Mouse (Mus musculus) embryonic facial prominence, embryonic 15.5 days (tissue): ENCODE measurements at regions not wholly inside any gene's neighbourhood (a gene's known extent, or its start where the extent isn't known, plus 50 kb on each side); places are given as distances from the start of the nearest gene placed in this dataset.

ENCODE experiments used
- ATAC-seq: fragments of 200-750 bp; cut with Nextera tagmentation; 2 replicates; pipeline ENCODE4 v1.8.0; 2017; ENCODE audit warnings: low read depth, moderate TSS enrichment; ENCODE audit not compliant: insufficient number of reproducible peaks, low FRiP score, low TSS enrichment
- H3K27ac ChIP-seq: fragments of 300-500 bp; sonication (generic); replicated peaks from 2 replicates; pipeline ENCODE4 v1.5.1; 2015; ENCODE audit warnings: mild to moderate bottlenecking, inconsistent platforms
- H3K27me3 ChIP-seq: fragments of 300-500 bp; sonication (generic); 2 replicates; pipeline ENCODE4 v1.6.1; 2015; ENCODE audit warnings: inconsistent platforms
- H3K36me3 ChIP-seq: fragments of 300-500 bp; sonication (generic); 2 replicates; pipeline ENCODE4 v1.6.1; 2015; ENCODE audit warnings: mild to moderate bottlenecking, inconsistent platforms
- H3K4me1 ChIP-seq: fragments of 300-500 bp; sonication (generic); 2 replicates; pipeline ENCODE4 v1.6.1; 2015; ENCODE audit warnings: inconsistent platforms
- H3K4me2 ChIP-seq: fragments of 300-500 bp; sonication (generic); replicated peaks from 2 replicates; pipeline ENCODE4 v1.6.1; 2015; ENCODE audit warnings: mild to moderate bottlenecking, inconsistent platforms
- H3K4me3 ChIP-seq: fragments of 300-500 bp; sonication (generic); replicated peaks from 2 replicates; pipeline ENCODE4 v1.5.1; 2015; ENCODE audit warnings: mild to moderate bottlenecking, inconsistent platforms
- H3K9ac ChIP-seq: fragments of 300-500 bp; sonication (generic); 2 replicates; pipeline ENCODE4 v1.6.1; 2015; ENCODE audit warnings: inconsistent platforms
- H3K9me3 ChIP-seq: fragments of 300-500 bp; sonication (generic); replicated peaks from 2 replicates; pipeline ENCODE4 v1.6.1; 2016; ENCODE audit warnings: inconsistent platforms
- WGBS: fragments of 180-500 bp; shearing (Covaris S2); methylation state at CpG from one replicate; pipeline ENCODE4 v1.1.7; 2015; 5-methylcytosine and 5-hydroxymethylcytosine counted together

DNA sequence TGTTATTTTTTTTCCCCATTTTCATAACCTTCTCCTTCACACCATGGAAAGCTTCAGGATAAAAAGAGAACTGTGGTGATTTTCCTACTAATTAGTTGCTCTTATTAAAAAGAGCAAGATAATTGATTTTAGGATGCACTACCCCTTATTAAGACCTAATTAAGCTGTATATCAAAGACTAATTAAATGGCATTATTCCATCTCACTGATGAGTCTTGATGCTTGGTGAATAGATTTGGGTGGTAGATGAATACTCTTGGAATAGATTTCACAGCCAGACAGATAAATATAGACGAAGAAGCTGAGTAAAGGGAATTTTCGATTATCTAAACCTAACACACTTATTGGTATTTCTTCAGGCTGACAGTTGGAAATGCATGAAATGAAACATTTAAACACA is 346.5 kb upstream of the Tenm2 start:
- no peaks in the 10 kb centered on the region for H3K9me3 ChIP-seq
- no peaks in the 10 kb centered on the region for H3K27me3 ChIP-seq
- 87% methylated on average over 2 of the region's 2 CpGs for WGBS
- no peaks in the 10 kb centered on the region for H3K4me1 ChIP-seq
- no peak overlapping the region for H3K27ac ChIP-seq
- H3K9ac ChIP-seq: no peak overlapping the region
- H3K4me2 ChIP-seq: no peak overlapping the region
- no peak for ATAC-seq
- H3K36me3 ChIP-seq: no peaks in the 10 kb centered on the region
- no peak overlapping the region for H3K4me3 ChIP-seq

- WGBS: 15% methylated on average over 2 of the region's 2 CpGs
- no peak overlapping the region for H3K4me3 ChIP-seq
- H3K36me3 ChIP-seq: no peaks in the 10 kb centered on the region
- no peak overlapping the region for H3K9ac ChIP-seq
- no peaks in the 10 kb centered on the region for H3K4me1 ChIP-seq
- no peak for ATAC-seq
- no peaks in the 10 kb centered on the region for H3K27me3 ChIP-seq
- no peaks in the 10 kb centered on the region for H3K9me3 ChIP-seq
- no peak overlapping the region for H3K4me2 ChIP-seq
- H3K27ac ChIP-seq: no peak overlapping the region
These were observed 297.9 kb upstream of the Tenm2 start for GRCm38 (mm10) chr11:37533624-37534023.

DNA sequence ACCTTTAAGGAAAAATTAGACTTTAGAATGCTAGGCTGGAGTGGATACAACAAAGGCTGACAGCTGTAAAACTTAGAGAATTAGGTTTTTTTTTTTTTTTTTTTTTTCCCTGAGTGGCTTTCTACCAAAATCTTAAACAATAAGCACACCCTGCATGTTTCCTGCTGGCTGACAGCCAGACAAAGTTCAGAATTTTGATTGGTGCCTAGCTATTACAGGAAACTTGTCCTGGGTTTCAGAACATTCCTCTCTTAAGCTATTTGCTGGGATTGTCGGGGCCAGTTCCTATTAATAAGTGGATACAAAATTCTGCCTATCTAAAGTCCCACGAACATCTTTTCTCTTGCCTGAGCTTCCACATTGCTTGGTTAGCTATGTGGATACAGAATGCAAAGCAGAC is 296.7 kb upstream of the Tenm2 start:
- Histone ChIP-seq H3K27ac (no peak overlapping the region), H3K27me3 (no peaks in the 10 kb centered on the region), H3K9me3 (no peaks in the 10 kb centered on the region), H3K9ac (no peak overlapping the region), H3K36me3 (no peaks in the 10 kb centered on the region), H3K4me1 (no peaks in the 10 kb centered on the region), H3K4me3 (no peak overlapping the region), H3K4me2 (no peak overlapping the region)
- WGBS: 18% methylated on average over 2 of the region's 2 CpGs
- ATAC-seq: no peak

DNA sequence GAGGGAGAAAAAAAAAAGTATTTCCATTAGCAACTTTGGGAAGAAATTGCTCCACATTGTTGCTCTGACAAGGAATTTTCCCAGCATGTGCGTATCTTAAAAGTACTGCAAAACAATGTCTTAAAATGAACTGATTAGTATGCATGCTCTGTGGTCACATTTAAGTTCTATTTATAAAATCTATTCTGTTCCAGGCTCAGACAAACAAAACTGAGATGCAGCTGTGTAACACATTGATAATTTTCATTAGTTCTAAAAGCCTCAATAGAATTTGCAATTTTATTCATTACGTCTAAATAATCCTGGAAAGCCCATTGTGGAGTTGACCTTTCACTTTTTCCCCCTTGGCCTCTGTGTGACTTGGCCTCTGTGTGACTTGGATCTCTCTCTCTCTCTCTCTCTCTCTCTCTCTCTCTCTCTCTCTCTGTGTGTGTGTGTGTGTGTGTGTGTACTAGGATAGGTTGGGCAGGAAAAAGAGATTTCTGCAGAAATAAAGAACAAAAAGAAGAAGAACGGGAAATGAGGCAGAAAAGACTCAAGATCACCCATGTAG is 262.8 kb upstream of the Tenm2 start:
- 44% methylated on average over 3 of the region's 3 CpGs for WGBS
- no peak overlapping the region for H3K4me2 ChIP-seq
- H3K9ac ChIP-seq: no peak overlapping the region
- no peaks in the 10 kb centered on the region for H3K9me3 ChIP-seq
- H3K27me3 ChIP-seq: no peaks in the 10 kb centered on the region
- no peak overlapping the region for H3K27ac ChIP-seq
- no peaks in the 10 kb centered on the region for H3K36me3 ChIP-seq
- ATAC-seq: no peak
- H3K4me3 ChIP-seq: no peak overlapping the region
- H3K4me1 ChIP-seq: no peaks in the 10 kb centered on the region

DNA sequence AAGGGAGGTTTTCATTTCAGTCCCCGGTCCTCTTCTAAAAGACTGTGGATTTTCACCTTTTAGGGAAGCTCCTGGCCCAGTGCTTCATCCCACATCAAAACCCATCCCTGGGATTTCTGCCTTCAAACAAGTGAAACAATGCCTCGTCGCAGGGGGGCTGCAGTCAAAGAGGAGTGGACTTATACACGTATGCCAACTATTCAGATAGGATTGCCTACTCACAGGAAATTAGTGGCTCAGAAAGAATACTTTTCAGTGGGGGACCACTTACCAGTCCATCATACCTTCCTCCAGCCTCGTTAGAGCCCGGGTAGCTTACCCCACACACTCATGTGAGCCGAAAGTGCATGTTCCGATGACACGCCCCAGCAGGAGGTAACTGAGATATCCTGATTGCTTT is 262.1 kb upstream of the Tenm2 start:
- no peak for ATAC-seq
- 54% methylated on average over 9 of the region's 9 CpGs for WGBS
- no peaks in the 10 kb centered on the region for H3K9me3 ChIP-seq

GRCm38 (mm10) chr11:37480236-37480635 is 244.5 kb upstream of the Tenm2 start:
- no peak for ATAC-seq
- Histone ChIP-seq H3K4me2 (no peak overlapping the region), H3K27me3 (no peaks in the 10 kb centered on the region), H3K4me1 (no peaks in the 10 kb centered on the region), H3K27ac (no peak overlapping the region), H3K9me3 (no peaks in the 10 kb centered on the region), H3K36me3 (no peaks in the 10 kb centered on the region), H3K9ac (no peak overlapping the region), H3K4me3 (no peak overlapping the region)
- 69% methylated on average over 3 of the region's 3 CpGs for WGBS

More for the DNA sequence above, 262.1 kb upstream of the Tenm2 start:
- Histone ChIP-seq H3K4me3 (no peak overlapping the region), H3K4me1 (no peaks in the 10 kb centered on the region), H3K9ac (no peak overlapping the region), H3K27ac (no peak overlapping the region), H3K27me3 (no peaks in the 10 kb centered on the region), H3K36me3 (no peaks in the 10 kb centered on the region), H3K4me2 (no peak overlapping the region)

DNA sequence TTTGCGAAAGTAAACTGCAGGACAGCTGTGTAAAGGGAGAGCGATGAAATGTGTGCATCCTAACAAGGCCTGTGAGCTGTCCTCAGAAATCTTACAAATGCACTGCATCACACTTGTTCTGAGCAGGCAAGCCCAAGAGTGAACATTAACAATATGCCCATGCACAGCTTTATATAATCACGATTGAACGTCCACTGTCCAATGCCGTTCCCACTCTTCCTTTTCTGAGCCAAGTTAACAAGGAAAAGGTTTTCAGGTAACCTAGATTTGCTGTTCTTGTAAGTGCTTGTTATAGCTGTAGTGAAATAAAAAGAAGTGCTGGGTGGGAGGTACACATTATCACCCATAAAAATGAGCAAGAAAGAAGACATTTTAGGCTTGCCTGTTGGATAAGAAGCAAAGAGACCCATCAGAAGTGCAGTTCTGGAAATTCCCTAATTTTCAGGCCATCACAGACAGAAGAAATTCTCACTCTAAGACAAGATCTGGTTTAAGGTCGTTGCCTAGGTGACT is 243.3 kb upstream of the Tenm2 start:
- 91% methylated on average over 6 of the region's 6 CpGs for WGBS
- no peak overlapping the region for H3K4me3 ChIP-seq
- H3K4me2 ChIP-seq: no peak overlapping the region
- ATAC-seq: no peak
- no peaks in the 10 kb centered on the region for H3K4me1 ChIP-seq
- H3K27me3 ChIP-seq: no peaks in the 10 kb centered on the region
- no peaks in the 10 kb centered on the region for H3K36me3 ChIP-seq
- no peaks in the 10 kb centered on the region for H3K9me3 ChIP-seq
- H3K9ac ChIP-seq: no peak overlapping the region
- H3K27ac ChIP-seq: no peak overlapping the region

- Histone ChIP-seq H3K27me3 (no peaks in the 10 kb centered on the region), H3K27ac (no peak overlapping the region), H3K9ac (no peak overlapping the region)
These were observed 238.3 kb upstream of the Tenm2 start for GRCm38 (mm10) chr11:37474068-37474467.

GRCm38 (mm10) chr11:37463658-37464420 is 228.1 kb upstream of the Tenm2 start:
- WGBS: 76% methylated on average over 9 of the region's 9 CpGs

More at GRCm38 (mm10) chr11:37474068-37474467, 238.3 kb upstream of the Tenm2 start:
- Histone ChIP-seq H3K36me3 (no peaks in the 10 kb centered on the region), H3K4me1 (no peaks in the 10 kb centered on the region), H3K4me3 (no peak overlapping the region), H3K9me3 (no peaks in the 10 kb centered on the region), H3K4me2 (no peak overlapping the region)
- ATAC-seq: no peak
- 50% methylated on average over 6 of the region's 6 CpGs for WGBS

DNA sequence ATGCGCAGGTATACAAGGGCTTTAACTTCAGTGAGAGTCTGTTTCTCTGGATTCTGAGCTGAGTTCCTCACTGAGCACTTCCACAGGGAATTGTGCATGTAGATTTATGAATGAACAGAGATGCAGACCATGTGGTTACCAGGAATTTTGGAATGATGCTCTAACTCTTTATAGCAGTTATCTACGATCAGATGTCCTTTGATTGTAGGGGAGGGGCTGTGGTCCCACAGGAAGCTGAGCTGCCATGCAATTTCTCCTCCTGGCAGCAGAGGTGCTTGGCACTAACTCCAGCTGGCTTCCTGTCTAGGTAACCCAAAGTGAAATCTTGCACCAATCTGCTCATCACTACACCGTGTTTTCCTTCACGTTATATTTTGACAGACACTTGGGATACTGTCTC is 226.6 kb upstream of the Tenm2 start:
- H3K27ac ChIP-seq: no peak overlapping the region
- no peaks in the 10 kb centered on the region for H3K27me3 ChIP-seq
- no peaks in the 10 kb centered on the region for H3K9me3 ChIP-seq
- H3K4me2 ChIP-seq: no peak overlapping the region
- H3K9ac ChIP-seq: no peak overlapping the region
- H3K36me3 ChIP-seq: no peaks in the 10 kb centered on the region
- no peak for ATAC-seq
- H3K4me3 ChIP-seq: no peak overlapping the region
- no peaks in the 10 kb centered on the region for H3K4me1 ChIP-seq
- 71% methylated on average over 4 of the region's 4 CpGs for WGBS

More at GRCm38 (mm10) chr11:37463658-37464420, 228.1 kb upstream of the Tenm2 start:
- Histone ChIP-seq H3K27me3 (no peaks in the 10 kb centered on the region), H3K4me3 (no peak overlapping the region), H3K27ac (no peak overlapping the region), H3K36me3 (no peaks in the 10 kb centered on the region), H3K4me2 (no peak overlapping the region), H3K9ac (no peak overlapping the region), H3K9me3 (no peaks in the 10 kb centered on the region), H3K4me1 (no peaks in the 10 kb centered on the region)
- ATAC-seq: no peak

DNA sequence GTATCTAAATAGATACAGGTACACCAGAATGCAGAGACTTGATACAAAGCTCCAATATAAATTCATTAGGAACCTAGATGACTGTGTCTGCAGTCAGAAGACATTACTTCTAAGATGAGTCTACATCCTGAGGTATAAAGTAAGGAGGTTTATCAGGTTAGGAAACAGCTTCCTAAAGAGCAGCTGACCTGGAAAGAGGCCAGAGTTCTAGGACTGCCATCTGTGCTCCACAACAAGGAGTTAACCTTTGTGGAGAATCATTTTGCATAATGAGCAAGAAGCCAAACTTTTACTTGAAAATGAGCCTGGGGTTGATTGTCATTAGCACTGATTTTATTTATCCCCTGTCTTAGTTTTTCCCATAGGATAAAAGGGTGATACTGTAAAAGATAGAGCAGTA is 211.6 kb upstream of the Tenm2 start:
- Histone ChIP-seq H3K27ac (no peak overlapping the region), H3K4me3 (no peak overlapping the region), H3K9ac (no peak overlapping the region), H3K4me2 (no peak overlapping the region), H3K27me3 (no peaks in the 10 kb centered on the region), H3K9me3 (no peaks in the 10 kb centered on the region), H3K36me3 (no peaks in the 10 kb centered on the region), H3K4me1 (no peaks in the 10 kb centered on the region)
- ATAC-seq: no peak

GRCm38 (mm10) chr11:37446626-37447025 is 210.9 kb upstream of the Tenm2 start:
- Histone ChIP-seq H3K9ac (no peak overlapping the region), H3K4me2 (no peak overlapping the region), H3K36me3 (no peaks in the 10 kb centered on the region), H3K9me3 (no peaks in the 10 kb centered on the region), H3K4me3 (no peak overlapping the region), H3K27ac (no peak overlapping the region), H3K27me3 (no peaks in the 10 kb centered on the region), H3K4me1 (no peaks in the 10 kb centered on the region)
- 73% methylated on average over 1 of the region's 1 CpGs for WGBS
- no peak for ATAC-seq
